Mouse (Mus musculus) forebrain, embryonic 10.5 days (tissue): ENCODE measurements at regions not wholly inside any gene's neighbourhood (a gene's known extent, or its start where the extent isn't known, plus 50 kb on each side); places are given as distances from the start of the nearest gene placed in this dataset.
"Not testable (repeated sequence)": the region's sequence is repeated elsewhere in the genome, so short reads cannot be mapped to it uniquely, and the experiment has no call there.

Experiments
- DNase-seq: peaks from one replicate; pipeline ENCODE4 v3.0.0-alpha.2; 2017; ENCODE audit warnings: low spot score; ENCODE audit errors: extremely low spot score
- H3K27ac ChIP-seq: fragments of 300-500 bp; sonication (generic); 2 replicates; pipeline ENCODE4 v1.5.1; 2016; ENCODE audit warnings: mild to moderate bottlenecking
- H3K27me3 ChIP-seq: fragments of 300-500 bp; sonication (generic); 2 replicates; pipeline ENCODE4 v1.6.1; 2016; ENCODE audit warnings: mild to moderate bottlenecking; ENCODE audit not compliant: poor library complexity, severe bottlenecking
- H3K36me3 ChIP-seq: fragments of 300-500 bp; sonication (generic); replicated peaks from 2 replicates; pipeline ENCODE4 v1.6.1; 2016; ENCODE audit warnings: mild to moderate bottlenecking, moderate library complexity
- H3K4me1 ChIP-seq: fragments of 300-500 bp; sonication (generic); 2 replicates; pipeline ENCODE4 v1.6.1; 2016
- H3K4me3 ChIP-seq: fragments of 300-500 bp; sonication (generic); 2 replicates; pipeline ENCODE4 v1.5.1; 2016; ENCODE audit warnings: mild to moderate bottlenecking, moderate library complexity
- H3K9me3 ChIP-seq: fragments of 300-500 bp; sonication (generic); 2 replicates; pipeline ENCODE4 v1.6.1; 2016; ENCODE audit warnings: mild to moderate bottlenecking, moderate library complexity
- WGBS: fragments of 180-500 bp; shearing (Covaris S2); methylation state at CpG from one replicate; pipeline ENCODE4 v1.1.7; 2016; 5-methylcytosine and 5-hydroxymethylcytosine counted together

- H3K4me3 ChIP-seq, H3K4me1 ChIP-seq, DNase-seq, H3K27me3 ChIP-seq, H3K9me3 ChIP-seq, H3K27ac ChIP-seq, H3K36me3 ChIP-seq: not testable (repeated sequence)
- 91% methylated on average over 3 of the region's 3 CpGs for WGBS
These were observed 510.4 kb downstream of the Dad1 start for GRCm38 (mm10) chr14:53743552-53743951.

GRCm38 (mm10) chr14:53742864-53743263 lies 511.0 kb downstream of the Dad1 start:
- not testable (repeated sequence) for H3K4me1 ChIP-seq, H3K9me3 ChIP-seq, H3K27ac ChIP-seq, H3K27me3 ChIP-seq, H3K36me3 ChIP-seq, DNase-seq, H3K4me3 ChIP-seq
- WGBS, result 79% methylated on average over 2 of the region's 2 CpGs

- H3K27ac ChIP-seq, H3K27me3 ChIP-seq, H3K9me3 ChIP-seq, H3K36me3 ChIP-seq, H3K4me3 ChIP-seq, H3K4me1 ChIP-seq: not testable (repeated sequence)
- 49% methylated on average over 4 of the region's 4 CpGs for WGBS
- peak; percentile 20 for DNase-seq
These were observed 512.7 kb downstream of the Dad1 start for GRCm38 (mm10) chr14:53741246-53741645.

GRCm38 (mm10) chr14:53737962-53738361 lies 515.9 kb downstream of the Dad1 start:
- H3K4me3 ChIP-seq, H3K27me3 ChIP-seq, H3K36me3 ChIP-seq, DNase-seq, H3K27ac ChIP-seq, H3K9me3 ChIP-seq, H3K4me1 ChIP-seq: not testable (repeated sequence)
- 47% methylated on average over 4 of the region's 4 CpGs for WGBS

- H3K27me3 ChIP-seq, result not testable (repeated sequence)
- WGBS, result 74% methylated on average over 4 of the region's 4 CpGs
These were observed 517.6 kb downstream of the Dad1 start for GRCm38 (mm10) chr14:53736274-53736673.

GRCm38 (mm10) chr14:53731600-53731999 lies 522.3 kb downstream of the Dad1 start:
- WGBS, result no CpG with 5 or more reads among the region's 4 CpGs
- H3K36me3 ChIP-seq, H3K27ac ChIP-seq, H3K27me3 ChIP-seq, H3K4me3 ChIP-seq, H3K4me1 ChIP-seq, DNase-seq, H3K9me3 ChIP-seq: not testable (repeated sequence)

More at GRCm38 (mm10) chr14:53736274-53736673, 517.6 kb downstream of the Dad1 start:
- not testable (repeated sequence) for H3K4me1 ChIP-seq, H3K9me3 ChIP-seq, H3K36me3 ChIP-seq, DNase-seq, H3K4me3 ChIP-seq, H3K27ac ChIP-seq

- not testable (repeated sequence) for H3K36me3 ChIP-seq, H3K27ac ChIP-seq, H3K27me3 ChIP-seq, H3K9me3 ChIP-seq, H3K4me3 ChIP-seq, DNase-seq, H3K4me1 ChIP-seq
- 100% methylated on average over 1 of the region's 7 CpGs for WGBS
These were observed 524.0 kb downstream of the Dad1 start for GRCm38 (mm10) chr14:53729877-53730276.

GRCm38 (mm10) chr14:53729149-53729548 lies 524.8 kb downstream of the Dad1 start:
- DNase-seq, H3K4me3 ChIP-seq, H3K4me1 ChIP-seq, H3K9me3 ChIP-seq, H3K27me3 ChIP-seq, H3K36me3 ChIP-seq, H3K27ac ChIP-seq: not testable (repeated sequence)
- 71% methylated on average over 1 of the region's 1 CpGs for WGBS

- not testable (repeated sequence) for H3K36me3 ChIP-seq, H3K4me1 ChIP-seq, H3K9me3 ChIP-seq, H3K27ac ChIP-seq, H3K27me3 ChIP-seq, DNase-seq, H3K4me3 ChIP-seq
- WGBS, result 64% methylated on average over 2 of the region's 4 CpGs
These were observed 527.0 kb downstream of the Dad1 start for GRCm38 (mm10) chr14:53726914-53727313.

- H3K4me3 ChIP-seq, DNase-seq, H3K9me3 ChIP-seq, H3K36me3 ChIP-seq, H3K4me1 ChIP-seq, H3K27me3 ChIP-seq, H3K27ac ChIP-seq: not testable (repeated sequence)
These were observed 530.3 kb downstream of the Dad1 start for GRCm38 (mm10) chr14:53723611-53724010.

- not testable (repeated sequence) for H3K27ac ChIP-seq, H3K4me1 ChIP-seq, H3K4me3 ChIP-seq, H3K9me3 ChIP-seq, DNase-seq, H3K36me3 ChIP-seq, H3K27me3 ChIP-seq
- 87% methylated on average over 2 of the region's 2 CpGs for WGBS
These were observed 532.0 kb downstream of the Dad1 start for GRCm38 (mm10) chr14:53721901-53722300.

GRCm38 (mm10) chr14:53709627-53710026 lies 544.3 kb downstream of the Dad1 start:
- DNase-seq, H3K27ac ChIP-seq, H3K4me3 ChIP-seq, H3K9me3 ChIP-seq, H3K4me1 ChIP-seq, H3K36me3 ChIP-seq, H3K27me3 ChIP-seq: not testable (repeated sequence)
- WGBS, result 20% methylated on average over 3 of the region's 3 CpGs

GRCm38 (mm10) chr14:53704351-53704750 lies 549.6 kb downstream of the Dad1 start:
- WGBS, result 85% methylated on average over 5 of the region's 5 CpGs
- DNase-seq, H3K27me3 ChIP-seq, H3K4me3 ChIP-seq, H3K27ac ChIP-seq, H3K4me1 ChIP-seq, H3K9me3 ChIP-seq, H3K36me3 ChIP-seq: not testable (repeated sequence)

GRCm38 (mm10) chr14:53703593-53703992 lies 550.3 kb downstream of the Dad1 start:
- not testable (repeated sequence) for H3K9me3 ChIP-seq, H3K4me3 ChIP-seq, DNase-seq, H3K4me1 ChIP-seq, H3K36me3 ChIP-seq, H3K27ac ChIP-seq, H3K27me3 ChIP-seq
- WGBS, result 48% methylated on average over 1 of the region's 1 CpGs
